Mouse (Mus musculus): ENCODE data around the gene Olfr1420.
"Not testable (repeated sequence)": the region's sequence is repeated elsewhere in the genome, so short reads cannot be mapped to it uniquely, and the experiment has no call there.

Gene Olfr1420

DNA sequence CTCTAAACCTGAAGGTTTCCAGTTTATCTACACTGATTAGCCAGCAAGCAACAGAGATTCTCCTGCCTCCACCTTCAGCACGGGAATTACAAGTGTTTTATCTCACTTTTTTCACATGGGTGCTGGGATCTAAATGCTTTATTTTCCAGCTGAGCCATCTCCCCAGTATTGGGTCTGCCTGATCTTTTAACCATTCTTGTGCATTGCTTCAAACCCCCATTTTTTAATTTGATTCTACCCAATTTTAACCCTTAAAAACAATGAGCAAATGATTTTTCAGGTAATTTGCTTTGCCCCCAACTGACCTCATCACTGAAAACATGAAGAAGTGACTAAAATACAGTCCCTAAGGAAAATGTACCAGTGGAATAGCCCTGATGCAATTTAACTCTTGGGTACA, at the start of gene Olfr1420:
Gene Olfr1420, plus strand, starts transcription at position 301 of the 400 bp plus-strand sequence.
- CTCF ChIA-PET = no interaction called here

DNA sequence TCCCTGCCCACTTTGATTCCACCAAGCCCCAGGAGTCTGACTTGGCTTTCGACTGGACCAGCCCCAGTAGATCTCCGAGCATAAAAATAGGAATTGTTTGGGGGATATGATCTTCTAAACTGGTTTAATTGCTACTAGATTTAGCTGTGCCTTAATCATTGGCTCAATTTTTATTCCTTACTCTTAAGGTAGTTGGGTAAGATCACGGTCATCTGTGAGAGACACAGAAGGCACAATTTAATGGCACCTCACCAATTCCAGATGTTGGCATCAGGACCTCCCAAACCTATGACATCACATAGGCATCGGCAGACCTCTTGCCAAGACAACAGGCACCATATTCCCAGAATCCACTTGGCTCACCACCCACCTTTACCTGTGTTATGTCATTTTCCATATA, 47.2 kb upstream of the Olfr1420 start, which contains the start of gene Olfr1417:
Gene Olfr1417, minus strand, starts transcription at position 101 of the 400 bp plus-strand sequence.
- CTCF ChIA-PET = no interaction called here

DNA sequence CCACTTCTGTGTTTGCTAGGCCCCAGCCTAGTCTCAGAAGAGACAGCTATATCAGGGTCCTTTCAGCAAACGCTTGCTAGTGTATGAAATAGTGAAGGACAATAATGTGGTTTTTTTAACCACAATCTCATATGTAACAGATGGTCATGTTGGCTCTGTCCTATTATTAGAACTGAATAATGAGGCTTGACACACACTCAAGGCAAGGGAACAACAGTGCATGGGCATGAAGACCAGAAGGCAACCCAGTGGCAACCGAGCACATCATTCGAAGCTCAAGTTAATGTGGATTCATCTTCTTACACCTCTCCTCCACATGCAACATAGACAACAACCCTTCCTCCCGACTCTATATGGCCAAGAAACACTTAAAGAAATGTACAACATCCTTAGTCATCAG, 40.0 kb upstream of the Olfr1420 start:
- CTCF ChIA-PET = no interaction called here

DNA sequence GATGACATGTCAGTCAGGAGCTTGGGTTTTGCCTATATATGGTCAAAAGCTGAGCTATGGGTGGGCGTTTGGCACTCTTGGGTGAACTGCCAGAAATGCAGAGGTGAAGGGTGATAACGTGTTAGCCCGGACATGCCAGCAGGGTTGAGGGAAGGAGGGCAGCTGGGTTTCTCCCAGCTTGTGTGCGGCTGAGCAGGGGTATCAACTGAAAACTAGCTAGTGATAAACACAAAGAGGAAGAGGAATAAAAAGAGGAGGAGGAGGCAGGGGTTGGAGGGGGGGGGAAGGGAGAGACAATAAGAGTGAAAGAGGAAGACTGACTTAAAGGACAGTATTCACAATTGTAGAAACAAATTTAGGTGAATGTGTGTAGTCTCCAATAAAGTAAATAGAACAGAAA, 33.7 kb upstream of the Olfr1420 start:
- CTCF ChIA-PET = no interaction called here

DNA sequence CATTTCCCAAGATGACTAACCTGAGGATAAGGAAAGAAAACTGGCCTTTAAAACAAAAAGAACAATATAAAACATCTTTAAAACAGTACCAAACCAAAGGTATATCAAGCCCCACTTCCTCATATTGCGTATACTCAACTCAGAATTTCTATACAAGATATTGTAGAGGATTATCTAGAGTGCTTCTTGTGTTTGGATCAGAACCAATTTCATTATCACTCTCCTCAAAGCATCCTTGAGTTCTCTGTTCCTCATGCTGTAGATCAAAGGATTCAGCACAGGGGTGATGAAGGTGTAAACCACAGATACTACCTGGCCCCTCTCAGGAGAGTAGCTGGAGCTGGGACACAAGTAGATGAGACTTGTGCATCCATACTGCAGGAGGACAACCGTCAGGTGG, 31.5 kb upstream of the Olfr1420 start:
- CTCF ChIA-PET = no interaction called here

DNA sequence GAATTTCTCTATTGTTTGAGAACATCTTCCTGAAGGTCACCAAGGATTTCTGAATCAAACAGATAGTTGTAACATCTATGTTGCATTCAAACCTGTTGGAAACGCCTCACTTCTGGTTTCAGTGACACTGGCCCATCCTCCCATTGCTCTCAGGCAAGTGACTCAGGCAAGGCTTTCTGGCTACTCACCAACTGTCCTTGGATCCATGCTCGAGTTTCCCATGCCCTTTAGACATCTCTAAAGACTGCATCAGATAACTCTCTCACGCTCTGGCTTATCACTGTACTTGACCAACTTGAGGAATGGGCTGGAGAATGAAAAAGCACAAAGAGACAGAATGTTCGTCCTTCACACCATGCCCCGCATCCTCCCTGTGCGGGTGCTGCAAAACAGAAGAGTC, 29.9 kb upstream of the Olfr1420 start:
- CTCF ChIA-PET = no interaction called here

DNA sequence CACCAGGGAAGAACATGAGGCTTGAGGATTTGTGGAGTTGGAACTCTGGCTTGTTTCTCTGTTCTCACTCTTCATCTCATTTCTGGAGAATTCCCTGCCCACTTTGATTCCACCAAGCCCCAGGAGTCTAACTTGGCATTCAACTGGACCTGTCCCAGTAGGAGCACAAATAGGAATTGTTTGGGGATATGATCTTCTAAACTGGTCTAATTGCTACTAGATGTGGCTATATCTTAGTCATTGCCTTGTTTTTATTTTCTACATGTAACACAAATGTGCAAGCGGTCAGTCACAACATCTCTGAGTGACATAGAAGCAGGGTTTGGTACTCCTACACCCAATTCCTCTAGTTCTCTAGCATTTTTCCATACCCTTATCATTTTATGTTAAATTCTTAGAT, 25.4 kb upstream of the Olfr1420 start, which contains the start of gene Olfr1418:
Gene Olfr1418, minus strand, starts transcription at position 101 of the 400 bp plus-strand sequence.
- CTCF ChIA-PET = no interaction called here

DNA sequence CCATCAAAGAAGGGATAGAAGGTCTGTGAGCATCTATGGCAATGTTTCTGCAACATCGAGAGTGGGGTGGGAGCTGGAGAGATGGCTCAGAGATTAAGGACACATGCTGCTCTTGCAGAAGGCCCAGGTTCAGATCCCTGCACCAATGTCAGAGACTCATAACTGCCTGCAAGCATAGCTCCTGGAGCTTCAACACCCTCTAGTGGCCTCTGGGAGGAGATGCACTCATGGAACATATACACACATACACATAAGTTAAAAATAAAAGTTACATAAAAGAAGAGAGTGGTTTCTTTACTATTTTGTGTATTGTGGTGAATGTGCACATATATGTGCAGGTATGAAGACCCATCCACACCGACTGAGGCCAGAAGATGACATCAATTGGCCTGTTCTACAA, 18.5 kb upstream of the Olfr1420 start:
- CTCF ChIA-PET = no interaction called here

DNA sequence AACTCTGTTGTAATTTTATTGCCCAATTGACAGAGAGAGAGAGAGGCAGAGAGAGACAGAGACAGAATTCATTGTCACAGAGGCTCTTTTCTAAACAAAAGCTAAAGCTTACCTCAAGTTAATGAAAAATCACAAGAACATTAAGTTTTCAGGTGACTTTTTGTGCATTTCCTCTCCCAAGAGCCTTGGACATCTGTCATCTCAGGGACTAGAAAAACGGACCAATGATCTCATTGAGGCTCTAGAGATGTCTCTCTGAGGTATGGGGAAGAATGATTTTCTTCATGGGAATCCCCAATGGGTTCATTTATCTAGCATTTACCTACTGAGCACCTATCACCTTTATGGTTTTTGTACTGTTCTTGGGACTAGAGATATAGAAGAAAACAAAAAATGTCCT, 11.4 kb upstream of the Olfr1420 start, which contains the start of gene Olfr1419:
Gene Olfr1419, minus strand, starts transcription at position 101 of the 400 bp plus-strand sequence.
- CTCF ChIA-PET = no interaction called here

DNA sequence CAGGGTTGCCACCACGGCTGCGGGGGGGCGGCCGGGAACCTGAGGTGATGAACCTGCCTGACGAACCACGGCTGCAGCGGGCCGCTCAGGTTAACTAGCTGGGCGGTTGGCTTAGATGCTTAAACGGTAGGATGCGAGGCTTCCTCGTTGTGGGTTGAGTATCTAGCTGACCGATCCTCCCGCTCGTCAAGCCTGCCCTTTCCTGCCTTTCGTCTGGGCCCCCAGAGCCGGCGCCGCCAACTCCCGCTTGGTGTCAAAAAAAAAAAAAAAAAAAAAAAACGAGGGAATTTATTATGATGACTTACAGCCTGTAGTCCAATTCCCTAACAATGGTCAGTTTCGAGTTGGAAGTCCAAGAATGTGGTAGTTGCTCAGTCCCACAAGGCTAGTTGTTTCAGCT, 8.0 kb upstream of the Olfr1420 start:
- CTCF ChIA-PET = not testable (repeated sequence)

DNA sequence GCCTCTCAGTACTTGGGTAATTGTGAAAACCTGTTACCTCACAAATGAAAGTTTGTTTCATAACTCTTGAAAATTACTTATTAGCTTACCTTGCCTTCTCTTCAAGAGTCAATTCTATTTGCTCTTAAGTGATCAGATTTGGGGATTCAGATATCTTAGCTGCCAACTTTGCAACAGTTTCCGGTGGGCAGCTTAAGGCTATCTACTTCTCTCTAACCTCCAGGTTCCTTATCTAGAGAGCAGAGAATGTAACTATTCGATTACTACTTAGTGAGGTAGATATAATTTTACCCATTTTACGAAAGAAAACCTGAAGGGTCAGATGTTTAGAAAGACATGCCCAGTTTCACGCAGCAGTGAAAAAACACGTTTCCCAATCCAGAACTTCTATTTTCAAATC, 24.7 kb downstream of the Olfr1420 start:
- CTCF ChIA-PET = no interaction called here

DNA sequence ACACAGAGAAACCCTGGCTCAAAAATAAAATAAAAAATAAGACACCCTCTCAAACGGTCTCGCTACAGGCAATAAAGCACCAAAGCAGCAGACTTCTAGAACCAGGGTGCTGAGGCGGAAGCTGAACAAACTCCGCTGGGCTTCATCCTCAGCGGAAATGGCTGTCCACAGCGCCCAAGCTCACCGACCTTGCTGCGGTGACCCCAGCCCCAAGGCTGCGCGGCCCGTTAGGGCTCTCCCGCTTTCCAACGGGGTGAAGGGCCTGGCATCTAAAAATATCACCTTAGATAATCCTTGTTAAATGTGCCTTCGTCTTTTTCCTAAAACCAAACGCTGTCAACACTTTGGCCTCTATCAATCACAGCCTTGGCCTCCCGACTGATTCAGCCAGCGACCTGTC, 25.2 kb downstream of the Olfr1420 start:
- CTCF ChIA-PET = no interaction called here

DNA sequence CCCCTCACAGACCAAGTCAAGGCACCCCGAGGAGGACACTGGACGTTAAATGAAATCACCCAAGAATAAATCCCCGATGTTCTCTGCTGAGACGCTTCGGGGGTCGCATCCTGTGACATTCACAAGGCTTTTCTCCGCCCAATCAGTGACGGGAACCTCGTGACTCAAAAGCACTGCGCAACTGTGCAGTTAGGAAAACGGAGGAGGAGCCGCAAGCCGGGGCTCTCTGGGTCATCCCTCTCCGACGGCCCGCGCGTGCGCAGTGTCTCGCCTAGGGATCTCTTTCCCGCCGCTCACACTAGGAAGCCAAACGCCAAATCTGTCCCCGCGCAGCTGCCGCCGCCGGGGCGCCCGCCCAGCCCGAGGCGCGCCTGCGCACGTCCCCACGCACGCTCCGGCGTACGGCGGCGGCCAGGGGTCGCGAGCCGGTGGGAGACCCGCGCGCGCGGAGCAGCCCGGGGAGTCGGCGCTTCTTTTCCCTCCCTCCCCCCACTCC, 25.7 kb downstream of the Olfr1420 start, which contains the start of gene Patl1:
Gene Patl1, plus strand, starts transcription at position 363 of the 496 bp plus-strand sequence.
- CTCF ChIA-PET = no interaction called here

DNA sequence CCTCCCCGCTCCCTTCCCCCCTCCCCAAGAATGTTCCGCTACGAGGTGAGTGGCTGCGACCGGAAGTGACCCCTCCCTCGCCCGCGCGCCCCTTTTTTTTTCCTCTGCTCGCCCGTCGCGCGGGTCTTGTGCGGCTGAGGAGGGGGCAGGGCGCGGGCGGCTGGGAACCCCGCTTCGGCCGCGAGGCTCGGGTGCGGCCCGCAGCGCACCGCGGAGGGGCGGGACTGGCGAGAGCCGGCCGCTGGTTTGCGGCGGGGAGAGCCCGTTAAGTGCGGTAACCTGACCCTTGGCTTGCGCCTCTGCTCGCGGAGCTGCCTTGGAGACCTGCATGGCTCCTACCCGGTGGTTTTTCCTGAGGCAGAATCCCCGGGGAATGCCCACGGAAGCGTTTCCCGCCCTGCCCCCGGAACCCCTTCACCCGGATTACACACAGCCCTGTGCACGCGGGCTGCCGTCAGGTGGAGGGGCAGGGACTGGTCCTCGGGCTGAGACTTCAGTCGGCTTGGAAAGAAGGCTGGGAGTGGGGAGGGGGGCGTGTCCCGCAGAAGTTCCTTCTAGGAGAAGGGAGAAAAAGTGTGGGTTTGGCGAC, 26.3 kb downstream of the Olfr1420 start:
- CTCF ChIA-PET = interaction anchor here (0.6 kb wide), 1 partner anchor 111 kb away, joined by 6 read pairs; no protein-coding TSS in a partner anchor

DNA sequence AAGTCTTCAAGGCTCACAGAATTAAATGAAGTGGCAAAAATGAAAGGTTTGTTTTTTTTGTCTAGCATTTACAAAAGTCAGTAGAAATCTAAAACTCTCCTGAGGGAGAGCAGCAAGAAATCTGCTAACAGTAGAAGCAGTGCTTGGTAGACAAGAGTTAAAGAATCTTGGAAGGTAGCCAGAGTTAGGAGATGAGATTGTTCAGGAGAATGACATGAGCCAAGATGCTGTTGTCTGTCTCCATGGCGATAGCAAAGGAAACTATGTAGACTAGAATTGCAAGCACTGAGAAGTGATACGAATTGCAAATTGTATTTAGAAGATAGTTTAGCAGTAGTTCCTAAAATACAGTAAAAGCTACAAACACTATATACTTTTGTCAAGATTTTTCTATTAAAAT, 29.4 kb downstream of the Olfr1420 start:
- CTCF ChIA-PET = interaction anchor here (0.6 kb wide), 1 partner anchor 14 kb away, joined by 14 read pairs; no protein-coding TSS in a partner anchor

DNA sequence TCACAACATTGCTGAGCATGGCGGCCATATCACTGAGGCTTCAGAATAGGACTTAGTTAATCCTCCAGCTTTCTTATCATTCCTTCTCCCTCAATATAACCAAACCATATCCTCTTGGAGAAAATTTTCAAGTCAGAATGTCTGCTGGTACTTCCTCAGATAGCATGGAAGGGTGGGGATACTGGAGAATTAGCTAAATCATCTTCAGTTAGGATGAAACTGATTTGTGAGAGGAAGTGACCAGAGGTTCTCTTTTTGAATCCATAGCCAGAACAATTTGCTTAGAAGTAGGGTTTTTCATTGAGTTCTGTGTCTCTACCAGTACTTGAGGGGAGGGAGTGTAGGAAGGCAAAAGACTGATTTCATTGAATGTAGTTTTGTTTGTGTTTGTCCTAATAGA, 35.7 kb downstream of the Olfr1420 start:
- CTCF ChIA-PET = interaction anchor here (0.5 kb wide), 1 partner anchor 42 kb away, joined by 4 read pairs; no protein-coding TSS in a partner anchor

DNA sequence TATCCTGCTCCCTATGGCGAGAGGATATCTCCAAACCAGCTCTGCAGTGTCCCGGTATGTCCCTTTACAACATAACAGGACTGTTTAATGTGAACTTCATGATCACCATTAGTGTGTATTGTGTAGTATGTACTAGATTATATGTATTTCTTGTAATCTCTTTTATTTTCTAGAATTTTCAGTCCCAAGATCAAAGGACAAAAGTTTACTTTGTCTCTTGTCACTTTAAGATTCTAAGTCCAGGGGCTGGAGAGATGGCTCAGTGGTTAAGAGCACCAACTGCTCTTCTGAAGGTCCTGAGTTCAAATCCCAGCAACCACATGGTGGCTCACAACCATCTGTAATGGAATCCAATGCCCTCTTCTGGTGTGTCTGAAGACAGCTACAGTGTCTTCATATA, 36.1 kb downstream of the Olfr1420 start:
- CTCF ChIA-PET = not testable (repeated sequence)

DNA sequence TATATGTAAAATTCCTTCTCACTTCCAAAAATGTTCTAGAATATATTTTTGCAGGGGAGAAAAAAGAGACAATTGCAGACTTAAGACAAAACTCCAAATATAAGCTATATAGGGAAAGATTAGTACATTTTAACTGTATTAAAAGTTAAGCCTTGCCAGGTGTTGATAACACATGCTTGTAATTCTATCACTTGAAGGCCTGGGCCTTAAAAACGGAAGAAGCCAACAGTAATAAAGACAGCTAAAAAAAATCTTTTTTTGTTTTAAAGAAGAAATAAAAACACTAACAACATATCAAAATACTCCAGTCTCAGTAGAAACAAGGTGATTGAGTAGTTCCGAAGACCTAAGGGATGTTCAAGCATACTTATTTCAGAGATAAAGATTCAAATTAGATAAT, 40.0 kb downstream of the Olfr1420 start:
- CTCF ChIA-PET = no interaction called here

DNA sequence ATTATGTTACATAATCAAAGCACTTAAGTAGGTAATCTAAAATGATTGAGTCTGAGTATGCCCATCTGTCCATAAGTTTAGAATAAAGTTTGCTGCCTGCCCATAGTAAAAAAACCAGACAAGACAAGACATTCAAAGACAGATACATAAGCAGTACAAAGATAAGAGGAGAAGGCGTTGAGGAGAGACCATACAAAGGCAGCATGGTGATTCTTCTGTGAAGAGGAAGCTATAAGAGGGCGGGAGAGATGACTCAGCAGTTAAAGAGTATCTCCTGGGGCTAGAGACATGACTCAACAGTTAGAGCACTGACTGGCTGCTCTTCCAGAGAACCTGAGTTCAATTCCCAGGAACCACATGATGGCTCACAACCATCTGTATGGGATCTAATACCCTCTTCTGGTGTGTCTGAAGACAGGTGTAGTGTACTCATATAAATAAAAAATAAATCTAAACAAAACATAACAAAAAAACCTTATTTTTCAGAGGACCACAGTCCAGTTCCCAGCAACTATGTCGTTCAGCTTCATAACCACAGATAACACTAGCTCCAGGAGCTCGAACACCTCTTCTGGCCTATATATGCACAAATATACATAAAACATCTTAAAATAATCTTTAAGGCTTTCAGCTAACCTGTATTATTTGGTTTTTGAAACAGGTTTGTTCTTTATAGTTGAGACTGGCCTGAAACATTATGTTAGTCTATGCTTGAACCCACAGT, 41.8 kb downstream of the Olfr1420 start:
- CTCF ChIA-PET = no interaction called here

DNA sequence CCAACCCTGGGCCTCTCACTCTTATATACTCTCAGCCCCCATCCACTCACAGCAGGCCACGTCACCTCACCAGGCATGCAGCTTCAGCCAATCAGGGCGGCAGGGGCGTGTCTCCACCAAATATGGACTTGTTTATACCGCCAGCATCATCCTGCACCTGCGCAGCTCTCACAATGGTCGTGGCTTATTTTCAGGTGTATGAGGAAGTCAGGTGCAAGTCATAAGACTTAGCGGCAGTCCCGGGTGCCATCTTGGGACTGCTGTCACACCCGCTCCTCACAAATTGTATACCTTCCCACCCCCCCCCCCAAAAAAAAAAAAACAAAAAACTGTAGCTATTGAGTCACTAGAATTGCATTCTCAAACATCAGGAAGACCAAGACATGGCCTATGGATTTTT, 60.1 kb downstream of the Olfr1420 start:
- CTCF ChIA-PET = not testable (repeated sequence)
